Mouse (Mus musculus): ENCODE data around the gene Wdr6. TPM values are rescaled to one million over a fixed set of nuclear protein-coding genes. Genes with fewer than 3 reads are reported as not detected.

Wdr6 gene
- total RNA-seq, 1 experiment from 2014 or later: 28.8 TPM

GRCm38 (mm10) chr9:108559169-108559568 lies 19.4 kb downstream of the Wdr6 start:
- no peak for ATAC-seq (replicated peaks in 1 of 2; ENCODE audit: insufficient read depth in 1 of 2, low FRiP score in 2 of 2, low TSS enrichment in 1 of 2, low read depth in 1 of 2, poor library complexity in 2 of 2, severe bottlenecking in 2 of 2)

GRCm38 (mm10) chr9:108546875-108547274 lies 31.7 kb downstream of the Wdr6 start:
- no peak for ATAC-seq (replicated peaks in 1 of 2; ENCODE audit: insufficient read depth in 1 of 2, low FRiP score in 2 of 2, low TSS enrichment in 1 of 2, low read depth in 1 of 2, poor library complexity in 2 of 2, severe bottlenecking in 2 of 2)

- ATAC-seq (replicated peaks in 1 of 2; ENCODE audit: insufficient read depth in 1 of 2, low FRiP score in 2 of 2, low TSS enrichment in 1 of 2, low read depth in 1 of 2, poor library complexity in 2 of 2, severe bottlenecking in 2 of 2): no peak
Measured at GRCm38 (mm10) chr9:108545986-108546385, 32.6 kb downstream of the Wdr6 start.

- ATAC-seq (replicated peaks in 1 of 2; ENCODE audit: insufficient read depth in 1 of 2, low FRiP score in 2 of 2, low TSS enrichment in 1 of 2, low read depth in 1 of 2, poor library complexity in 2 of 2, severe bottlenecking in 2 of 2): no peak
Measured at GRCm38 (mm10) chr9:108540846-108541245, 37.7 kb downstream of the Wdr6 start.

GRCm38 (mm10) chr9:108531496-108531895 lies 47.0 kb downstream of the Wdr6 start:
- ATAC-seq (replicated peaks in 1 of 2; ENCODE audit: insufficient read depth in 1 of 2, low FRiP score in 2 of 2, low TSS enrichment in 1 of 2, low read depth in 1 of 2, poor library complexity in 2 of 2, severe bottlenecking in 2 of 2): no peak

GRCm38 (mm10) chr9:108530954-108531353 lies 47.6 kb downstream of the Wdr6 start:
- ATAC-seq (replicated peaks in 1 of 2; ENCODE audit: insufficient read depth in 1 of 2, low FRiP score in 2 of 2, low TSS enrichment in 1 of 2, low read depth in 1 of 2, poor library complexity in 2 of 2, severe bottlenecking in 2 of 2): no peak

- no peak for ATAC-seq (replicated peaks in 1 of 2; ENCODE audit: insufficient read depth in 1 of 2, low FRiP score in 2 of 2, low TSS enrichment in 1 of 2, low read depth in 1 of 2, poor library complexity in 2 of 2, severe bottlenecking in 2 of 2)
Measured at GRCm38 (mm10) chr9:108525400-108525799, 53.1 kb downstream of the Wdr6 start.

GRCm38 (mm10) chr9:108523341-108523740 lies 55.2 kb downstream of the Wdr6 start:
- ATAC-seq (replicated peaks in 1 of 2; ENCODE audit: insufficient read depth in 1 of 2, low FRiP score in 2 of 2, low TSS enrichment in 1 of 2, low read depth in 1 of 2, poor library complexity in 2 of 2, severe bottlenecking in 2 of 2): no peak

Other genes starting within 250 kb of the Wdr6 start
- 711 and 1,132 TPM in 2 replicates for gene Gpx1, start 239.8 kb downstream of the Wdr6 start, total RNA-seq (2017)
- gene Usp4, start 230.9 kb downstream of the Wdr6 start, total RNA-seq (2017): 54.7 and 65.7 TPM in 2 replicates
- gene 1700102P08Rik, start 185.9 kb downstream of the Wdr6 start, total RNA-seq (2017): 1.3 and 2.9 TPM in 2 replicates
- gene Ccdc36, start 150.3 kb downstream of the Wdr6 start, total RNA-seq (2017): 0.69 and 1.7 TPM in 2 replicates
- gene BC048562, start 142.3 kb downstream of the Wdr6 start, total RNA-seq (2017): not detected in 2 replicates
- 13.4 and 13.8 TPM in 2 replicates for gene Ccdc71, start 118.2 kb downstream of the Wdr6 start, total RNA-seq (2017)
- 12.1 and 18.6 TPM in 2 replicates for gene Klhdc8b, start 117.2 kb downstream of the Wdr6 start, total RNA-seq (2017)
- 1.8 and 6.4 TPM in 2 replicates for gene Lamb2, start 99.0 kb downstream of the Wdr6 start, total RNA-seq (2017)
- gene Usp19, start 88.1 kb downstream of the Wdr6 start, total RNA-seq (2017): 73.6 and 74.6 TPM in 2 replicates
- gene Qars, start 71.0 kb downstream of the Wdr6 start, total RNA-seq (2017): 150 and 153 TPM in 2 replicates
- gene Qrich1, start 61.9 kb downstream of the Wdr6 start, total RNA-seq (2017): 144 and 193 TPM in 2 replicates
- gene Impdh2, start 18.5 kb downstream of the Wdr6 start, total RNA-seq (2017): 320 and 384 TPM in 2 replicates
- 11.1 and 15.9 TPM in 2 replicates for gene Ndufaf3, start 11.3 kb downstream of the Wdr6 start, total RNA-seq (2017)
- gene Dalrd3, start 8.9 kb downstream of the Wdr6 start, total RNA-seq (2017): 39.5 and 54.8 TPM in 2 replicates
- 2.1 and 5.4 TPM in 2 replicates for gene P4htm, start 18.9 kb upstream of the Wdr6 start, total RNA-seq (2017)
- 69.7 and 70.8 TPM in 2 replicates for gene Arih2, start 70.6 kb upstream of the Wdr6 start, total RNA-seq (2017)
- 40.5 and 43.7 TPM in 2 replicates for gene Slc25a20, start 83.3 kb upstream of the Wdr6 start, total RNA-seq (2017)
- 21.9 and 29.5 TPM in 2 replicates for gene Prkar2a, start 110.6 kb upstream of the Wdr6 start, total RNA-seq (2017)
- gene Ip6k2, start 205.1 kb upstream of the Wdr6 start, total RNA-seq (2017): 56.8 and 67.9 TPM in 2 replicates
- 1.7 and 2.9 TPM in 2 replicates for gene Nckipsd, start 229.6 kb upstream of the Wdr6 start, total RNA-seq (2017)
- 2.2 TPM in 1 of 2 replicates, not detected in the other for gene Celsr3, start 247.6 kb upstream of the Wdr6 start, total RNA-seq (2017)